Mouse (Mus musculus) forebrain, embryonic 10.5 days (tissue): Measurements from ENCODE around the gene Prrc2a. TPM values are rescaled to one million over a fixed set of nuclear protein-coding genes. Genes with fewer than 3 reads are reported as not detected.

Source experiments
- DNase-seq: peaks from one replicate; pipeline ENCODE4 v3.0.0-alpha.2; 2017; ENCODE audit warnings: low spot score; ENCODE audit errors: extremely low spot score
- H3K27ac ChIP-seq: fragments of 300-500 bp; sonication (generic); 2 replicates; pipeline ENCODE4 v1.5.1; 2016; ENCODE audit warnings: mild to moderate bottlenecking
- H3K27me3 ChIP-seq: fragments of 300-500 bp; sonication (generic); 2 replicates; pipeline ENCODE4 v1.6.1; 2016; ENCODE audit warnings: mild to moderate bottlenecking; ENCODE audit not compliant: poor library complexity, severe bottlenecking
- H3K36me3 ChIP-seq: fragments of 300-500 bp; sonication (generic); replicated peaks from 2 replicates; pipeline ENCODE4 v1.6.1; 2016; ENCODE audit warnings: mild to moderate bottlenecking, moderate library complexity
- H3K4me1 ChIP-seq: fragments of 300-500 bp; sonication (generic); 2 replicates; pipeline ENCODE4 v1.6.1; 2016
- H3K4me3 ChIP-seq: fragments of 300-500 bp; sonication (generic); 2 replicates; pipeline ENCODE4 v1.5.1; 2016; ENCODE audit warnings: mild to moderate bottlenecking, moderate library complexity
- H3K9me3 ChIP-seq: fragments of 300-500 bp; sonication (generic); 2 replicates; pipeline ENCODE4 v1.6.1; 2016; ENCODE audit warnings: mild to moderate bottlenecking, moderate library complexity
- WGBS: fragments of 180-500 bp; shearing (Covaris S2); methylation state at CpG from one replicate; pipeline ENCODE4 v1.1.7; 2016; 5-methylcytosine and 5-hydroxymethylcytosine counted together
- polyA plus RNA-seq: library from polyadenylated mRNA; unstranded; fragments of >200 nt; fragmentation: Nextera tagmentation; extraction: Ambion mirVana; gene quantifications from 2 replicates; pipeline ENCODE4 v1.2.1, GENCODE M21; 2016

The Prrc2a gene
- polyA plus RNA-seq, 1 experiment from 2014 or later: 200 TPM

GRCm38 (mm10) chr17:35165451-35166155, 906 bp upstream of the Prrc2a start:
- WGBS: 26% methylated on average over 12 of the region's 12 CpGs
- Histone ChIP-seq H3K9me3 (no peaks in the 10 kb centered on the region), H3K27me3 (no peaks in the 10 kb centered on the region), H3K4me3 (peak overlapping the region; percentile 99), H3K4me1 (peaks cover 38% of the 10 kb centered on the region), H3K36me3 (peaks cover 28% of the 10 kb centered on the region), H3K27ac (peak overlapping the region; percentile 99)
- DNase-seq: no peak

- Histone ChIP-seq H3K27ac (peak overlapping the region; percentile 99), H3K36me3 (peaks cover 42% of the 10 kb centered on the region), H3K9me3 (no peaks in the 10 kb centered on the region), H3K4me1 (peaks cover 38% of the 10 kb centered on the region), H3K27me3 (no peaks in the 10 kb centered on the region), H3K4me3 (peak overlapping the region; percentile 99)
- 1% methylated on average over 27 of the region's 28 CpGs for WGBS
- DNase-seq: no peak
Measured at GRCm38 (mm10) chr17:35164218-35164567, 504 bp downstream of the Prrc2a start.

GRCm38 (mm10) chr17:35163326-35164081, 1.2 kb downstream of the Prrc2a start:
- Histone ChIP-seq H3K4me1 (peaks cover 38% of the 10 kb centered on the region), H3K4me3 (peak overlapping the region; percentile 99)
- 26% methylated on average over 8 of the region's 8 CpGs for WGBS

GRCm38 (mm10) chr17:35162730-35163129, 2.0 kb downstream of the Prrc2a start:
- 73% methylated on average over 12 of the region's 12 CpGs for WGBS
- DNase-seq: no peak
- H3K36me3 ChIP-seq: peaks cover 57% of the 10 kb centered on the region
- no peaks in the 10 kb centered on the region for H3K9me3 ChIP-seq
- H3K4me1 ChIP-seq: peaks cover 38% of the 10 kb centered on the region
- H3K27me3 ChIP-seq: no peaks in the 10 kb centered on the region
- peak overlapping the region; percentile 99 for H3K4me3 ChIP-seq
- peak overlapping the region; percentile 99 for H3K27ac ChIP-seq

More at GRCm38 (mm10) chr17:35163326-35164081, 1.2 kb downstream of the Prrc2a start:
- no peaks in the 10 kb centered on the region for H3K9me3 ChIP-seq
- no peaks in the 10 kb centered on the region for H3K27me3 ChIP-seq
- DNase-seq: no peak
- peak overlapping the region; percentile 99 for H3K27ac ChIP-seq
- H3K36me3 ChIP-seq: peaks cover 49% of the 10 kb centered on the region

- peak overlapping the region; percentile 99 for H3K4me3 ChIP-seq
- H3K9me3 ChIP-seq: no peaks in the 10 kb centered on the region
- H3K4me1 ChIP-seq: peaks cover 38% of the 10 kb centered on the region
- no peak overlapping the region for H3K27ac ChIP-seq
- H3K27me3 ChIP-seq: no peaks in the 10 kb centered on the region
- WGBS: 86% methylated on average over 14 of the region's 14 CpGs
- peaks cover 63% of the 10 kb centered on the region for H3K36me3 ChIP-seq
- no peak for DNase-seq
Measured at GRCm38 (mm10) chr17:35162121-35162520, 2.6 kb downstream of the Prrc2a start.

- peaks cover 70% of the 10 kb centered on the region for H3K36me3 ChIP-seq
- H3K27ac ChIP-seq: no peak overlapping the region
- no peak for DNase-seq
- no peaks in the 10 kb centered on the region for H3K27me3 ChIP-seq
- 92% methylated on average over 11 of the region's 11 CpGs for WGBS
- H3K9me3 ChIP-seq: no peaks in the 10 kb centered on the region
- H3K4me1 ChIP-seq: peaks cover 35% of the 10 kb centered on the region
- peak overlapping the region; percentile 99 for H3K4me3 ChIP-seq
Measured at GRCm38 (mm10) chr17:35161421-35161820, 3.3 kb downstream of the Prrc2a start.

DNA sequence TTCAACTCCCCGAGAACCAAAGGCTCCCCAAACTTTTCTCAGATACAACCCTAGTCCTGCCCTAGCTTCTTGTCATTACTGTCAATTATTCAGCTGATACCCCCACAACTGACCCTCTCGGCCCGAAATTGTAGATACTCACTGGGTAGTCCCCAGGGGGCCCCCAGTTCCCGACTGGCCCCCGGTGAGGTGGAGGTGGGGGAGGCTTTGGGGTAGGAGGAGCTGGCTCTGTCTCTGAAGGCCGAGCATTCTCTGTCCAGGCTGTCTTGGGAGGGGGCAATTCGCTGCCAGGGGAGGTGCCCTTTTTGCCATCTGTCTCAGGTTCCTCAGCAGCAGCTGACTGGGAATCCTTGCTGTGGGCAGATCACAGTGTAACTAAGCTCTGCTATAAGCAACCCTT, 5.1 kb downstream of the Prrc2a start:
- Histone ChIP-seq H3K4me1 (peaks cover 26% of the 10 kb centered on the region), H3K9me3 (no peaks in the 10 kb centered on the region), H3K27ac (no peak overlapping the region), H3K27me3 (no peaks in the 10 kb centered on the region), H3K4me3 (no peak overlapping the region), H3K36me3 (peaks cover 88% of the 10 kb centered on the region)
- WGBS: 84% methylated on average over 7 of the region's 7 CpGs
- DNase-seq: no peak

DNA sequence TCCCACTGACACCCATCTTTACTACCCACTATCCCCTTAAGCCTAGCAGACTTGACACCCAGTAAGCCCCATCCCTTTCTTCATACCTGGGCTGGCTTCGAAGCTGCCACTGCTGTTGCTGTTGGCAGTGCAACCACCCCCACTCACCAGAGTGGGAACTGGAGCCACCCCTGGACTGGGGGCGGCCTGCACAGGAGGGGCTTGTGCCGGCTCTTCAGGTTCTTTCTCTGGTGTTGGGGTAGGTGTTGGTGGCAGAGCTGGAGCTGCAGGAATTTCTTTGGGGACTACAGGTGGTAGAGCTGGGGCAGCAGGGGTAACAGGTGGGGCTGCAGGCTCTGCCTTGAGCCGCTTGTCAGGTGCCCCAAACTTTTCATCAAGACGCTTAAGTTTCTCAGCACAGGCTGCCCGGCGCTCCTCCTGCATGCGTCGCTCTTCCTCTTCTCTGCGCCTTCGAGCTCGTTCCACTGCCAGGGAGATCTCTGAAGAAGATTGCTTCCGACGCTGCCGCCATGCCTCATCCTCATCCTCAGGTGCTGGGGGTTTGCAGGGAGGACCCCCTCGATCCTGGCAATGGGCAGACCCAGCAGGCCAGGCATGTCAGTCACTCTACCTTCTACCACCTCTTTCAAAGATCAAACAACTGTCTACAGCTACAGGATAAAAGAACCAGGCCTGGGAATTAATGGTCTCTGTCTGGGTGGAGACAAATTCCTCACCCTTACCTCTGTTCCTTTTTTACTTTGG, 5.7 kb downstream of the Prrc2a start:
- H3K4me3 ChIP-seq: no peak overlapping the region
- H3K36me3 ChIP-seq: peaks cover 94% of the 10 kb centered on the region
- H3K9me3 ChIP-seq: no peaks in the 10 kb centered on the region
- peaks cover 26% of the 10 kb centered on the region for H3K4me1 ChIP-seq
- DNase-seq: no peak
- 97% methylated on average over 16 of the region's 16 CpGs for WGBS
- H3K27me3 ChIP-seq: no peaks in the 10 kb centered on the region
- no peak overlapping the region for H3K27ac ChIP-seq

GRCm38 (mm10) chr17:35157661-35158175, 7.0 kb downstream of the Prrc2a start:
- no peak for DNase-seq
- no peak overlapping the region for H3K27ac ChIP-seq
- H3K4me3 ChIP-seq: no peak overlapping the region
- no peaks in the 10 kb centered on the region for H3K9me3 ChIP-seq
- H3K36me3 ChIP-seq: peaks cover 100% of the 10 kb centered on the region
- no peaks in the 10 kb centered on the region for H3K27me3 ChIP-seq
- WGBS: 93% methylated on average over 8 of the region's 8 CpGs
- H3K4me1 ChIP-seq: peaks cover 17% of the 10 kb centered on the region

DNA sequence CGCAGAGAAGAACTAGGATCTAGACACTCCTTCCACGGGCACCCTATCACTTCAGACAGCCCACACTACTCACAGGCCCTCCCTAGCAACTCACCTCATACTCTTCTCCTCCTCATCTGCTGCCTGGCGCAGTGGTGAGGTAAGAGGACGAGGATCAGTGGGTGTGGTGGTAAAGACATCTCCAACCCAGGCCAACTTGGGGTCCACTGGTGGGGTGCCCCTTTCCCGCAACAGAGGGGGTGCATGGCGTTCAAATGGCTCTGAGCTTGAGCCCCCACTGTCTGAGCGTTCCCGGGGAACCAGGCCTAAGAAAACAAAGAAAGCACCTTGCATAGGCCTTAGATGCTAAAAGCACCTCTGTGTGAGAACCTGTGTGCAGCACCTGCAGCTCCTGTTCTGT, 7.4 kb downstream of the Prrc2a start:
- H3K36me3 ChIP-seq: peaks cover 100% of the 10 kb centered on the region
- DNase-seq: no peak
- H3K4me3 ChIP-seq: no peak overlapping the region
- no peaks in the 10 kb centered on the region for H3K27me3 ChIP-seq
- H3K4me1 ChIP-seq: peaks cover 12% of the 10 kb centered on the region
- no peaks in the 10 kb centered on the region for H3K9me3 ChIP-seq
- no peak overlapping the region for H3K27ac ChIP-seq
- WGBS: 96% methylated on average over 8 of the region's 8 CpGs

DNA sequence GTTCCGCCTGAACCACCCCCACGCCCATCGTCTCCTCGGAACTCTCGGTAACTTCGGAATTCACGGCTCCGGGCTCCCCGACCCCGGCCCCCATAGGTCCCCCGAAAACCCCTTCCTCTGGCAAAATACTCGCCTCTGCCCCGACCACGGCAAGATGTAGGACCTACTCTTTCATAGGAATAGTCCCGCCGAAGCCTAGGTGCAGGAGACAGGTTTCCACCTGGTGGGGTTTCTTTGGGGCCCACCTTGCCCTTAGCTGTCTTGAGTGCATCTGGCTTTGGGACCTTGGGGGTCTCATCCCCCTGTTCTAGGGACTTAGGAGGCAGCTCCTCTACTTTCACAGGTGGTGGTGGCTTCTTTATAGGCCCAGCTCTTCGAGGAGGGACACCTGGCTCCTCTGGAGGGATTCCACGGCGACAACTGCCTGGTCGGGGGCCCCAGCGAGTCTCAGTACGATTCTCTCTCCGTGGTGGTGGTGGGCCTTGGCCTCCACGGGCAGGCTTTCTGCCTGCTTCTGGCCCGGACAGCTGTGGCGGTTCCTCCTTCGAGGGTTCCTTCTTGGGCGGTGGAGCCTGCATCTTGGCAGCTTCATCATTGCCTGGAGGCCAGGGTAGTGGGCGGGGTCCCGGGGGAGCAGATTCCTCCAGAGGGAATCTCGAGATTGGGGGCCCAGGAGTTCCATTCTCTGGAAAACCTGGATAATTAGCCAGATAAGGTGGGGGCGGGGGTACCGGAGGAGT, 8.1 kb downstream of the Prrc2a start:
- H3K4me3 ChIP-seq: peak overlapping the region; percentile 7; the same call in 1 of the 2 replicates
- WGBS: 93% methylated on average over 33 of the region's 33 CpGs
- H3K9me3 ChIP-seq: no peaks in the 10 kb centered on the region
- H3K36me3 ChIP-seq: peaks cover 100% of the 10 kb centered on the region
- DNase-seq: no peak
- no peaks in the 10 kb centered on the region for H3K27me3 ChIP-seq
- no peak overlapping the region for H3K27ac ChIP-seq
- peaks cover 6% of the 10 kb centered on the region for H3K4me1 ChIP-seq

GRCm38 (mm10) chr17:35155451-35155850, 9.2 kb downstream of the Prrc2a start:
- H3K36me3 ChIP-seq: peaks cover 99% of the 10 kb centered on the region
- H3K9me3 ChIP-seq: no peaks in the 10 kb centered on the region
- DNase-seq: no peak
- H3K4me3 ChIP-seq: peak overlapping the region; percentile 7; the same call in 1 of the 2 replicates
- H3K27me3 ChIP-seq: no peaks in the 10 kb centered on the region
- 93% methylated on average over 12 of the region's 12 CpGs for WGBS
- H3K4me1 ChIP-seq: no peaks in the 10 kb centered on the region
- no peak overlapping the region for H3K27ac ChIP-seq
